Mouse (Mus musculus) c-Kit-positive CD71-positive TER-119-negative erythroid progenitor cells, embryonic 14.5 days (primary cell): ENCODE measurements around the gene Fosb.

Source experiments
- DNase-seq: peaks from one replicate; pipeline ENCODE4 v3.0.0-alpha.2; 2013; ENCODE audit warnings: low read depth

Gene Fosb

DNA sequence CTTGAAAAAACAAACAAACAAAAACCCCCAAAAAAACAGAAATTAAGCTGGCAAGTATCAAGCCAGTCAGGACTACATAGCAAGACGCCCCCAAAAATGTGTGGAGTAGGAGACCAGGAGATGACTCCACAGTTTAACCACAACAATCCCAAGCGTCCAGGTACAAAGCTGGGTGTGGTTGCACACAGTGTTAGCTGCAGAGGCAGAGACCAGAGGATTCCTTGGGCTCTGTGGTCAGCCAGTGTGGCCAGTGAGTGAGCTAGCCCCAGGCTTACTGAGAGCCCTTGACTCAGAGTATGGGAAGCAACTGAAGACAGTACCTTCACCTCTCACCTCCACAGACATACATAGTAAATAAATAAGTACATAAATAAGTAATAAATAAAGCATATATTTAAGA, 22.1 kb upstream of the Fosb start:
- DNase-seq: no peak

- DNase-seq: no peak
Measured at GRCm38 (mm10) chr7:19328425-19328824, 18.6 kb upstream of the Fosb start.

- no peak for DNase-seq
Measured at GRCm38 (mm10) chr7:19327782-19328181, 17.9 kb upstream of the Fosb start.

GRCm38 (mm10) chr7:19327128-19327527, 17.3 kb upstream of the Fosb start:
- peak; percentile 94 for DNase-seq

DNA sequence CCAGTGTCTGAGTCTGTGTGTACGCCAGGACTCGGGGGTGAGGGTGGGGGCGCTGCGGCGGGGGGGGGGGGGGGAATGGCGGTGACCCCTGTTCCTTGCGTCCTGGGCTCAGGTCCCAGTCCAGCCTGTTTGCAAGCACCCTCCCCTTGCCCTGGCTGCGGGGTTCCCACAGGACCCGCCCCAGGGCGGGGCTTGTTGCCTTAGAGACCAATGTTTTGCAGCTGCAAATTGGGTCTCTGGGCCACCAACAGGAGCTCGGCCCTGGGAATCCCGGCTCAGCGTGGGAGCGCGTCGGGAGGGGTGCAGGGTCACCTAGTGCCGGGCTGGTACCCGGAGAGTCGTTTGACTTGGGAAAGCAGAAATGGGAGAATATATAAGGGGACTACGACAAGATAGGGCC, 16.5 kb upstream of the Fosb start:
- peak; percentile 87 for DNase-seq

DNA sequence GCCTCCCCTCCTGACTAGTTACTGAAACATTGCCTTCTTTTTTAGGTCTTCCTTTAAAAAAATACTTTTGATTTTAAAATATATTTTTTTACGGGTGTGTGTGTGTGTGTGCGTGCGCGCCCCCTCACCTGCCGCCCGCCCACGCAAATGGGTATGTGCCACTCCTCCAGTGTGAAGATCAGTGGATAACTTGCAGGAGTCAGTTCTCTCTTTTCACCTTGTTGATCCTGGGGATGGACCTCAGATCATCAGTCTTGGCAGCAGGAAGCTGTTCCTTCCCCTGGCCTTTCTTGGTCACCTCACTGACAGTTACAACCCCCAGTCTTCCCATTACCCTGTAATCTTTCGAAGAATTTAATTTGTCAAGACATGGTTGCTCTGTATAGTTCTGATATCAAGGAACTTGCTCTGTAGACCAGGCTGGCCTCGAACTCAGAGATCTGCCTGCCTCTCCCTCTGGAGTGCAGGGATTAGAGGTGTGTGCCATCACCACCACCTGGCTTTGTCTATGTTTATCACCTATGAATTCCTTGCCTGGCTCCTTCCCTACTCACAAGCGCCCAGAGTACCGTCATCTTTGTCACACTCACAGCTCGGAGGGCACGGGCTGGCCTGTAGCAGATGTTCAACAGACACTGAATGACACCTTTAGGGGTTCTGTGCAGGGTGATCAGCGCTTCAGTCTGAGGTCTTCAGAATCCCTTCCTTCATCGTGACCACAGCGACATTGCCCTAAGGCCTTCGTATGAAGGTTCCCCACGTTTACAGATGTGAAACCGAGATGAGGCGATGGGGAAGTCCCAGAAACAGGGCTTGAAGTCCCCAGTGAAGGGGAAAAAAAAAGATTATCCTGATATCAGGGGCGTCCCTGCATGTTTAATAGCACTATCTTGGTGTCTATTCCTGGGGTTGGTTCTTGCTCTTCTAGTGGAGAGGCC, 15.7 kb upstream of the Fosb start:
- DNase-seq: peak; percentile 66

- no peak for DNase-seq
Measured at GRCm38 (mm10) chr7:19324221-19324620, 14.4 kb upstream of the Fosb start.

- no peak for DNase-seq
Measured at GRCm38 (mm10) chr7:19322489-19322888, 12.6 kb upstream of the Fosb start.

- no peak for DNase-seq
Measured at GRCm38 (mm10) chr7:19321464-19321863, 11.6 kb upstream of the Fosb start.

DNA sequence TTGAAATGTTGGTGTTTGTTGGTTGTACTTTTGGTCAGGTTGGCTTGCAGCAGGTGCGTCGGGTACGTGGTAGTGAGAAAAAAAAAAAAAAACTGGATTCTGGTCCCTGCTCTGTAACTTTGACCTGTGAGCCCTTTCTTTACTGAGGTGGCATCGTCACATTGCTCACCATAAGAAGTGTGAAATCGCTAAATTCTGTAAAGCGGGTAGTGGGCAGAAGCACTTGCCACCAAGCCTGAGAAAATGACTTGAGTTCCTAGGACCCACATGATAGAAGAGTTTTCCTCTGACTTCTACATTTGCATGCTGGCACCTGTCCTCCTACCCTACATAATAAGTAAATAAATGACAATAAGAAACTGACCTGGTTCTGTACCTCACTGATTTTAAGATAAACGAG, 10.8 kb upstream of the Fosb start:
- no peak for DNase-seq

DNA sequence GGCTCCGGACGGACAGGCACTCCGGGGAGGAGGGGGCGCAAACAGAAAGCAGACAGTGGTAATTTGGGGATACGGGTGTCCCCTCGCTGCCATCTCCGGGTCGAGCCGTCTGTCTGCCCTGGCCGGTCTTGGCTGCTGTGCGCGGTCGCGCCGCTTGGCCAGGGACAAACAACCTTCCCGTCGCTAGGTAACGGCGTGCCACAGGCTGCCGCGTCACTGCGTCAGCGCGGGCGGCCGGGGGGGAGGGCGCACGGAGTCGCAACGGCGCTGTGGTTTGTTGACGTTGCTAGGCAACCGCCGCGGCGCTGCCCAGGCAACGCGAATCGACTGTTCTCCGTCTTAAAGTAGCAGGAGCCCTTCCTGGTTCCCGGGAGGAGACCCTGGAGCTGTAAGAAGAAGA, 10.1 kb upstream of the Fosb start:
- peak; percentile 92 for DNase-seq

- no peak for DNase-seq
Measured at GRCm38 (mm10) chr7:19319458-19319857, 9.6 kb upstream of the Fosb start.

- DNase-seq: no peak
Measured at GRCm38 (mm10) chr7:19318676-19319075, 8.8 kb upstream of the Fosb start.

GRCm38 (mm10) chr7:19318201-19318600, 8.3 kb upstream of the Fosb start:
- no peak for DNase-seq

DNA sequence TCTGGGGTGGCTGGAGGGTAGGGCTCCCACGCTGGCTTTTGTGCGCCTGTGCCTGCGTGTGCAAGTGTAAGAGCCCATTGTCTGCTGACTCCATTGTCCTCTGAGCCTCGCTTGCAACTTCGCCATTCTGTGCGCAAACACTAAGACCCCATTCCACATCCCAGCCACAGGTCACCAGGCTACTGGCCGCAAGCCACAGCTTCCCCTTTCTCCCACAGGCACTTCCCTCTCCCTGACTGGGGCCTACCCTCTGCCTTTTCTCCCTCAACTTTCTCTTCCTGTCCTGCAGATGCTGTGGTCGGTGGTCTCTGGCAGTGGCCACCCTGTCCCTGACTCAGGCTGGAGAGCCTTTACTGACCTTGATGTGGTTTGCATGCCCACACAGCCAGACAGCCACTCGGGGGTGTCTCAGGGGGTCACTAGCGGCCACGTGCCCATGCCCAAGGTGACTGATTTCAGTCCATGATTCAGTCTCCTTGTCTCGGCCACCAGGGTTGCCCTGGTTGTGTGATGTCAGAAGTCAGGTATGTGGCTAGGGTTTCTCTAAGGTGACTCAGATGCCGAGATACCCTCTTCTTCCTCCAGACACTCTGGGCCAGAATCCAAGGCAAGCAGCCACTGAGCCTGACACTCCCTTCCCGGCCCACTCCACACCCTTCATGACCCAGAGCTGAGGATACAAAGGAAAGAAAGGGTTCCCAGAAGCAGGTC, 6.8 kb upstream of the Fosb start:
- no peak for DNase-seq

DNA sequence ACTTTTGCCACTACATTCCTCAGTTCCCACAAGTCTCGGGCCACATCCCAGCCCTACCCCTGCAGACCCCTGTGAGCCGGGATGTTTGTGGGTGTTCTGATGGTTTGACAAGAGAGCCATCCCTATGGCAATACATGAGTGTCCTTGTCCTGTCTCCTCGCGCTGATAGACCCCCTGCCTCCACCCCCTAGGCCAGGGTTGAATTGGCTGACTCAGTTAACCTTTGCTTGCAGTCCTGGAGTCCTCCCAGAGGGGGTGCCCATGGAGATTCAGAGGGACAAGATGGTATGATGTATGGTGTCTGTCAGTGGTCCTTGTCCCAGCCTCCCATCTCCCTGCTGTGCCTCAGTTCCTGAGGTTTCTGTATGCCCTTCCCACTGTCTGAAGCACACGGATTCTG, 4.2 kb upstream of the Fosb start:
- DNase-seq: no peak

DNA sequence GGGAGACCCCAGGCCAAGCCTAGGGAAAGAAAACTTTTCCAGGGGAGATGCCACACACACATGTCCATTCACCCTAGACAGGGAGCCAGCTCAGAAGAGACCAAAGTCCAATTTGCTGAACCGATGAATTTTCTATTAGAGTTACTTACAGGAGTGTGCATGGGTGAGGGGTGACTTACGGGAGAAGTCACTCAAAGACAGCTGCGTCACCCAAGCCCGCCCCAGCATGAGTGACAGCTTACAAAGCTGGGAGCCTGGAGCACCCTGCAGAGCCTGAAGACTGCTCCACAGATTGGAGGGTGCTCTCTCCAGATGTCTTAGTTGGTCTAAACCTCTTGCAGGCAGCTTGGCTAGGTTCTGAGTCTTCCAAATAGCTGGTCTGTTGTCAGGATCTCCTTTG, 2.1 kb upstream of the Fosb start:
- no peak for DNase-seq

DNA sequence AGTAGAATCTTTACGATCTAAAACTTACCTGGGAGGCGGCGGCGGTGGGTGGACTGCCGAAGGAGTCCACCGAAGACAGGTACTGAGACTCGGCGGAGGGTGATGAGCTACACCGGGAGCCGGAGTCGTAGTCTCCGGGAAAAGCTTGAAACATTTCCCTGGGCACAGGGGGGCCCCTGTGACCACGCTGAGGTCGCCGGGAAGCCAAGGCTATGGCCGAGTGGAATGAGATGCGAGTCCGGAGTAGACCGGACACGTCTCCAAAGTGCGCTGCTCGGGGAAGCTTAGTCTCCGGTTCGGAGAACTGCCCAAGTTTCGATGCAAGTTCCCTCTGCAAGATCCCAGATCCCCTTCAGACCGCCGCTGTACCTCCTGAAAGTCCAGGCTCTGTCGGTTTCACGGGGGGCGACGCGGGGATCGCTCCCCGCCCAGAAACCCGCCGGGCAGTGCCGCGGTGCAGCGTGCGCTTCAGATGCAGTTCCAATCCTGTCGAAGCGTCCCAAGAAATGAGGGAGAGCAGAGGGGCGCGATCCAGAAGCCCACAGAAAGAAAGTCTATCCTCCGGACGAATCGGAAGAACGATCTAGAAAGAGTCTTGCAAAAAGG, 470 bp downstream of the Fosb start:
- DNase-seq: no peak

DNA sequence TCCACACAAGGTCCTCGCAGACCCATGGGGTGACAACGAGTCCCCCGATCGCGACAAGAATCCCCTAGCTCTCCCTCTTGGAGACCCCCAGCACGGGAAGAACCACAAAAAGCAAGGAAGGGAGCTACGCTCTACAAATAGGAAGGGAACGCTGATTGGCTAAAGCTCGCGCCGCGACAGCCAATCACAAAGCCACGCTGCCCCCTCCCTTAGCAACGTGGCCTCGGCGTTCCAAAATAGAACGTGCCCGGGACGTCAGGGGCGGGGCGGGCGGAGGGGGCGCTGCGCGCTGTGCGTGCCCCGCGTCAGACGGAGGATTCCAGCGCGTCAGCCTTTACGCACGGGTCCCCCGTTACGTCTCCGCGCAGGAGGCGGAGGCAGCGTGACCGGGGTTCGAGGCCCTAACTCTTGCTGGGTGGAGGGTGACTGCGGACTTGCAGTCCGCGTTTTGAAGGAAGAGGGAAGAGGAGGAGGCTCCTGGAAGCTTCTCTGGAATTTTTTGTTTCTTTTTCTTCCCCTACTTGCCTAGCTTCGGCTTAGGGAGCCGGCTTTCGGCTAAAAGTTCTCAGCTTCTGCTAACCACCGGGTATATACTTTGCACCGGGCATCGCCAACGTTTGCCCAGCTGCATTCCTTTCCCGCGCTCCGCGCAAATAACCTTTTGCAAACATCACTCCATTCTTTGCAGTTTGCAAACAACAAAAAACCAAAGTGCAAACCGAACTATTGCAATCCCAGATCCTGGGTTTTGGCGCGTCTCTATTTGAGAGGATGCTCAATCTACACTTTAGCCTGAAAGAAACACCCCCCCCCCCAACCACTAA, 1.2 kb downstream of the Fosb start:
- peak; percentile 86 for DNase-seq

DNA sequence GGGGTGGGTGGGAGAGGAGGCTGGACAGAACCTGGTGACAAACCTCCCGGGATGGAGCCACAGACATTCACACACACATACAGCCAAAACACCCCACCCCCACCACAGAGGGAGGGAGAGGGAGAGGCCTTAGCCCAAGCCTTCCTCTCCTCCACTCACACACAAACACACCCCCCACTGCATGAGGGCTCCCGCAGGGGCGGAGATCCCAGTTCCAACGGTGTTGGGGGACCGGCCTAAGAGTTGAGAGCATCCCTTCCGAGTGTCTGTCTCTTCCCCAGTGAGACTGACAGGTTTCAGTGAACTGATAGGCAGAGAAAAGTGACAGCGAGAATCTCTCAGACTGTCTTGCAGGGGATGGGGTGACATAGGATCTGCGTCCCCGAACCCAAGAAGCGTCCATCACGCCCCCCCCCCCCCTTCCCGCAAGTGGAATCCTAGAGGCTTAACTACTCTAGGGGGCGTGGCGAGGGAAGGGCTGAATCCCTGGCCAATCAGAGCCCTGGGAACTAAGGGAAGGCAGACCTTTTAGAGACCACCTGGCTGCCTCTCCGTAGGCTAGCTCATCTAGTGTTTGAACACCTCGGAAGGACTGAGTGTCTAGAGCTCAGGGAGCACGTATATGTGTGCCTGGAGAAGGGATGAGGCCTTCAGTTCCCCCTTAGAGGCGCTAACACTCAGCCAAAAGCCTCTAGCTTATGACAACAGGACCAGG, 2.0 kb downstream of the Fosb start:
- DNase-seq: no peak
